Mouse (Mus musculus) forebrain, postnatal 0 days (tissue): ENCODE measurements around the gene Pofut1. TPM values are rescaled to one million over a fixed set of nuclear protein-coding genes. Genes with fewer than 3 reads are reported as not detected.
A peak's percentile ranks its signal among the peaks of the same experiment; 100 is the strongest.

Experiments
- ATAC-seq: fragments of 200-750 bp; cut with Nextera tagmentation; 2 replicates; pipeline ENCODE4 v1.8.0; 2017; ENCODE audit warnings: mild to moderate bottlenecking, moderate library complexity
- DNase-seq: peaks from one replicate; pipeline ENCODE4 v3.0.0-alpha.2; 2015
- H3K27ac ChIP-seq: fragments of 300-500 bp; sonication (generic); 2 replicates; pipeline ENCODE4 v1.5.1; 2014; ENCODE audit warnings: low read depth, mild to moderate bottlenecking, antibody characterized with exemption, low read length, moderate library complexity, mixed read lengths
- H3K27me3 ChIP-seq: fragments of 300-500 bp; sonication (generic); 2 replicates; pipeline ENCODE4 v1.6.1; 2014; ENCODE audit warnings: mild to moderate bottlenecking, low read length, mixed read lengths; ENCODE audit not compliant: insufficient read depth
- H3K36me3 ChIP-seq: fragments of 300-500 bp; sonication (generic); 2 replicates; pipeline ENCODE4 v1.6.1; 2014; ENCODE audit warnings: mild to moderate bottlenecking, moderate library complexity; ENCODE audit not compliant: insufficient read depth
- H3K4me1 ChIP-seq: fragments of 300-500 bp; sonication (generic); 2 replicates; pipeline ENCODE4 v1.6.1; 2014; ENCODE audit warnings: antibody characterized with exemption; ENCODE audit not compliant: insufficient read depth
- H3K4me2 ChIP-seq: fragments of 300-500 bp; sonication (generic); 2 replicates; pipeline ENCODE4 v1.6.1; 2014; ENCODE audit warnings: low read depth, mild to moderate bottlenecking, moderate library complexity
- H3K4me3 ChIP-seq: fragments of 300-500 bp; sonication (generic); 2 replicates; pipeline ENCODE4 v1.5.1; 2014; ENCODE audit warnings: low read depth, low read length, mixed read lengths
- H3K9ac ChIP-seq: fragments of 300-500 bp; sonication (generic); 2 replicates; pipeline ENCODE4 v1.6.1; 2014; ENCODE audit warnings: mild to moderate bottlenecking
- H3K9me3 ChIP-seq: fragments of 300-500 bp; sonication (generic); 2 replicates; pipeline ENCODE4 v1.6.1; 2016; ENCODE audit warnings: low read length
- CTCF ChIP-seq: sonication (generic); IDR thresholded peaks from 2 replicates; pipeline ENCODE4 v1.5.1; 2016; ENCODE audit warnings: antibody characterized with exemption, control low read depth, low read depth
- WGBS: fragments of 180-500 bp; shearing (Covaris S2); extraction: QIAGEN DNeasy Blood & Tissue Kit; methylation state at CpG from one replicate; pipeline ENCODE4 v1.1.7; 2014; 5-methylcytosine and 5-hydroxymethylcytosine counted together
- polyA plus RNA-seq: library from polyadenylated mRNA; unstranded; fragments of >200 nt; fragmentation: Nextera tagmentation; extraction: Ambion mirVana; gene quantifications from 2 replicates; pipeline ENCODE4 v1.2.1, GENCODE M21; 2015
- total RNA-seq: library from RNA; depleted of rRNA; stranded (reverse); fragments of >200 nt; gene quantifications from 2 replicates; pipeline ENCODE4 v1.2.3, GENCODE M21; 2014; rRNA removed

Gene Pofut1
- total RNA-seq (16.0 and 22.9 TPM in 2 replicates), polyA plus RNA-seq (1.5 and 3.4 TPM in 2 replicates)

- Histone ChIP-seq H3K9me3 (no peaks in the 10 kb centered on the region), H3K36me3 (peaks cover 3% of the 10 kb centered on the region; the same call in 1 of the 2 replicates), H3K4me2 (peak within 1 kb of the TSS; percentile 81), H3K27ac (peak within 1 kb of the TSS; percentile 84), H3K27me3 (no peaks in the 10 kb centered on the region), H3K4me3 (peak within 1 kb of the TSS; percentile 89), H3K4me1 (peaks cover 10% of the 10 kb centered on the region), H3K9ac (peak within 1 kb of the TSS; percentile 93)
- peak; percentile 42 for TF ChIP-seq CTCF
- ATAC-seq = peak; percentile 99
- WGBS = under 1% methylated on average over 56 of the region's 72 CpGs
- DNase-seq = peak; percentile 93
These were observed at the start of gene Pofut1, which contains the start of gene Plagl2 for GRCm38 (mm10) chr2:153241250-153242014. Gene Pofut1 (plus strand): TSS chr2:153241533. Gene Plagl2 (minus strand): TSS chr2:153241426.

DNA sequence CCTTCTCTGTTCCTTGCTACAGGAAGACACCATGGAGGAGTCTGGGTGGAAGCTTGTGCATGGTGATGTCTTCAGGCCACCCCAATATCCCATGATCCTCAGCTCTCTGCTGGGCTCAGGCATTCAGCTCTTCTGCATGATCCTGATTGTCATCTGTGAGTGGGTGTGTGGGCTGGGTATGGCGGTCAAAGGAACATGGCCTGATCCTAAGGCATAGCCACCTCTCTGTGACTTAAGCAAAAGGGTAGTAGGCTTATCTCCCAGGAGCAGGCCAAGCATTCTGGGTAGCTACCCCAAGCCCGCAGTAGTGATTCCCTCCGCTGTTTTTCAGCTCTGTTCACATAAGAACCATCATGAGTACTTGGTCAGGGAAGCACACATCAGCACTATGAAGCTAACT is 47.1 kb upstream of the Pofut1 start:
- ATAC-seq = no peak
- WGBS = 96% methylated on average over 3 of the region's 3 CpGs
- Histone ChIP-seq H3K27me3 (no peaks in the 10 kb centered on the region), H3K9ac (no peak overlapping the region), H3K36me3 (peaks cover 79% of the 10 kb centered on the region), H3K4me3 (no peak overlapping the region), H3K4me2 (no peak overlapping the region), H3K9me3 (no peaks in the 10 kb centered on the region), H3K4me1 (no peaks in the 10 kb centered on the region), H3K27ac (no peak overlapping the region)
- no peak for DNase-seq
- no peak for TF ChIP-seq CTCF

DNA sequence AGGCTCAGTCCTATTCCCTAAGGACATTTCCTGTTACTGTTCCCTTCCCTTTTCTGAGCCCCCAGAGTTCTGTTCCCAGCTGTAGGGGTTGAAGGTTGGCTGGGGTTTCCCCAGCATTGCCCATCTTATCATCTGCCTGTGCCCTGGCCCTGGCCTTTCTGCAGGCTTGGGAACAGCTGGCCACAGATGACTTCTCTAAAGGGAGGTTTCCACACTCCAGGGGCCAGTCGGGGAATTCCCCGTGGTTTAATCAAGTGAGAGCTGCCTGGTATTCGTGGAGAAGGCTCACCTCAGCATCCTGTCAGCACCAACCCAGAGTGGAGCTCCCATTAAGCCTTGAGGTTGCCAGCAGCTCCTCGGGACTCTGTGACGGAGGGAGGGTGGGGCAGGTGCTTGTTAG is 42.8 kb upstream of the Pofut1 start:
- no peak for TF ChIP-seq CTCF
- H3K4me3 ChIP-seq = no peak overlapping the region
- H3K4me1 ChIP-seq = no peaks in the 10 kb centered on the region
- H3K36me3 ChIP-seq = peaks cover 56% of the 10 kb centered on the region
- H3K9ac ChIP-seq = no peak overlapping the region
- 78% methylated on average over 5 of the region's 5 CpGs for WGBS
- no peak overlapping the region for H3K27ac ChIP-seq
- no peak for DNase-seq
- H3K4me2 ChIP-seq = no peak overlapping the region
- no peaks in the 10 kb centered on the region for H3K9me3 ChIP-seq
- no peaks in the 10 kb centered on the region for H3K27me3 ChIP-seq
- ATAC-seq = no peak

- Histone ChIP-seq H3K4me3 (no peak overlapping the region), H3K9me3 (no peaks in the 10 kb centered on the region), H3K4me1 (no peaks in the 10 kb centered on the region), H3K27ac (no peak overlapping the region), H3K9ac (no peak overlapping the region), H3K36me3 (peaks cover 59% of the 10 kb centered on the region), H3K4me2 (no peak overlapping the region), H3K27me3 (no peaks in the 10 kb centered on the region)
- WGBS = 91% methylated on average over 2 of the region's 2 CpGs
- no peak for DNase-seq
- TF ChIP-seq CTCF = no peak
- no peak for ATAC-seq
These were observed 42.2 kb upstream of the Pofut1 start for GRCm38 (mm10) chr2:153199114-153199513.

DNA sequence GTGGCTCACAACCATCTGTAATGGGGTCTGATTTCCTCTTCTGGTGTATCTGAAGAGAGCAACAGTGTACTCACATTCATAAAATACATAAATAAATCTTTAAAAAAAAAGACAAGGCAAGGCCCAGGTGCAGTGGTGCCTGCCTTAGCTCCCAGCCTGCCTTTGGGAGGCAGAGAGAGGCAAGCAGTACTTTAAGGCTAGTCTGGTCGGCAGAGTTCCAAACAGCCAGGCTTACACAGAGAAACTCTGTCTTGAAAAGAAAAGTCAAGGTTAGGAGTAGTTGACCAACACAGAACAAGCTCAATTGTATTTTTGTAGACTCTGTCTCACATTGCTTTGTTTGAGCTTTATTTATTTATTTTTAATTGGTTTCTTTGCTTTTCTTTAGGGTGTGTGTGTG is 38.6 kb upstream of the Pofut1 start:
- Histone ChIP-seq H3K4me1 (no peaks in the 10 kb centered on the region), H3K9ac (no peak overlapping the region), H3K4me2 (no peak overlapping the region), H3K27me3 (no peaks in the 10 kb centered on the region), H3K27ac (no peak overlapping the region), H3K9me3 (no peaks in the 10 kb centered on the region), H3K4me3 (no peak overlapping the region), H3K36me3 (peaks cover 59% of the 10 kb centered on the region)
- WGBS = 63% methylated on average over 1 of the region's 1 CpGs
- ATAC-seq (no peak), DNase-seq (no peak)
- no peak for TF ChIP-seq CTCF

GRCm38 (mm10) chr2:153208149-153208548 is 33.2 kb upstream of the Pofut1 start:
- no peak overlapping the region for H3K9ac ChIP-seq
- H3K4me3 ChIP-seq = no peak overlapping the region
- H3K4me1 ChIP-seq = no peaks in the 10 kb centered on the region
- no peaks in the 10 kb centered on the region for H3K9me3 ChIP-seq
- no peaks in the 10 kb centered on the region for H3K27me3 ChIP-seq
- no peak overlapping the region for H3K4me2 ChIP-seq
- ATAC-seq (no peak), DNase-seq (no peak)
- H3K36me3 ChIP-seq = peaks cover 61% of the 10 kb centered on the region
- no peak for TF ChIP-seq CTCF
- 97% methylated on average over 2 of the region's 2 CpGs for whole genome bisulfite sequencing
- no peak overlapping the region for H3K27ac ChIP-seq

GRCm38 (mm10) chr2:153209286-153209685 is 32.0 kb upstream of the Pofut1 start:
- Histone ChIP-seq H3K27me3 (no peaks in the 10 kb centered on the region), H3K4me1 (no peaks in the 10 kb centered on the region), H3K36me3 (peaks cover 51% of the 10 kb centered on the region), H3K4me3 (no peak overlapping the region), H3K9me3 (no peaks in the 10 kb centered on the region), H3K27ac (no peak overlapping the region), H3K9ac (no peak overlapping the region), H3K4me2 (no peak overlapping the region)
- no peak for DNase-seq
- 92% methylated on average over 5 of the region's 5 CpGs for whole genome bisulfite sequencing
- TF ChIP-seq CTCF = no peak
- no peak for ATAC-seq
